Mouse (Mus musculus) cortical plate, adult 2 months (tissue): ENCODE results near the gene Cdk18.

Source experiments
- CTCF ChIP-seq: fragments of 200-500 bp; IDR thresholded peaks from 2 replicates; pipeline ENCODE4 v1.5.1; 2011; ENCODE audit warnings: mild to moderate bottlenecking, control low read depth, low read length; ENCODE audit not compliant: insufficient read depth; ENCODE audit errors: extremely low read depth
- POLR2A ChIP-seq: fragments of 200-500 bp; IDR thresholded peaks from 2 replicates; pipeline ENCODE4 v1.6.1; 2011; ENCODE audit warnings: mild to moderate bottlenecking, low read length, control low read depth; ENCODE audit not compliant: insufficient read depth; ENCODE audit errors: extremely low read depth

GRCm38 (mm10) chr1:132141166-132141565 is 1.7 kb upstream of the Cdk18 start:
- no peak for TF ChIP-seq CTCF
- TF ChIP-seq POLR2A = no peak
